Mouse (Mus musculus) urinary bladder, postnatal 14 days (tissue): Measurements from ENCODE around the gene Rps29.

Experiments
- DNase-seq: peaks from one replicate; pipeline ENCODE4 v3.0.0; 2021; ENCODE audit warnings: low spot score

Gene Rps29

DNA sequence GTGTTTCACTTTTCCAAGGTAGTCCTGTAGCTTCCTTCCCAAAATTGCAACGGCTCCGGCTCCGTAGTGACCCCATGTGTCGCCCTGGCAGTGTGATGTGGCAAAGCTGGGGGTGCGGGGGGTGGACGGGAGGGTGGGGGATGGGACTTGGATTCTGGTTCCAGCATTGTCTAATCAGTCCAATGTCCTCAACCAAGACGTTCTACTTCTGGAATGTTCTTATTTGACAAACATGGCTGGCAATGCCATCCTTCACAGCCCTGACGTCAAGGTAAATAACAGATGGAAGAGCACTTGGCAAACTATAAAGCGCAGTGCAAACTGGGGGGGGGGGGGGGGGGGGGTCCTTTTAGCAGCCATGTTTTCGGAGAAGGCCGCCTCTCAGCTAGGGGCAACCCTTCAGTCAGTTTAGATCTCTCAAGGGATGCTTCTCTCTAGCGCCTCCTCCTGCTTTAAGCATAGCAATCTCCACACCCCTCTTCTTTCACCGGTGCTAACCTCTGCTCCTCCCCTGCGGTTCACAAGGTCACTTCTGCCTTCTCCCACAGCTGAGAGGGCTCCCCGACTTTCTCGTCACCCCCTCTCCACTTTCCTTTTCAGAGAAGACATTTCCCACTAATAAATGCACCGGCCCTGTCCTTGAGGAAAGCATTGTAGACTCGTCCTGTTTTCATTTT, 29.2 kb downstream of the Rps29 start:
- DNase-seq: no peak

DNA sequence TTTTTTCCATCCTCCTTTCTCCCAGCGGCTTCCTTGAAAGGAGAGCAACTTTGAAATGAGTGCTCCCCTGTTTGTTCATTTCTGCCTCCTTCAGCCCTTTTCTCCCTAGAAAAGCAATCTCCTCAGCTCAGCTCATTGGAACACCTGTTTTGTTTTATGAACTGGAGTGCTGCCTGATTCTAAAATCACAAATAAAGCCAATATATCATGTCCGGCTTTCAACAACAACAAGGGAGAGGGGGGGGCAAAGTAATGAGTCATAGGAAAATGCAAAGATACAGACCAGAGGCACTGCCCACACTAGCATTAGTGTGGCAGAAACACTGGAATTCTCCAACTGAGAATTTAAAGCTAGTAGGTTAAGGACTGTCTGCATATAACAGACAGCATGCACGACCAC, 31.4 kb downstream of the Rps29 start:
- DNase-seq: no peak

DNA sequence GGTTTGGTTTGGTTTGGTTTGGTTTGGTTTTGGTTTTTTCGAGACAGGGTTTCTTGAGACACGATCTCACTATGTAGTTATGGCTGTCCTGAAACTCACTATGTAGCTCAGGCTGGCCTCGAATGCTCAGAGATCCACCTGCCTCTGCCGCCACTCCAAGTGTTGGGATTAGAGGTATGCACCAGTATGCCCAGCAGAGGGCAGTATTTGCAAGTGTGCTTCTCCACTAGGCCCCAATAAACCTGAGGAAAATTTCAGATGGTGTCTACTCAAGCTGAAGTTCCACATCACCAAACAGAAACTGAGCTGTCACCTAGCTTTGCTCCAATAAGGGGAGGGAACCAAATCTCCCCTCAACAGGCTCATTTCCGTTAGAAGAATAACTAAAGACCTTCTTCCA, 31.8 kb downstream of the Rps29 start:
- DNase-seq: peak; percentile 11

DNA sequence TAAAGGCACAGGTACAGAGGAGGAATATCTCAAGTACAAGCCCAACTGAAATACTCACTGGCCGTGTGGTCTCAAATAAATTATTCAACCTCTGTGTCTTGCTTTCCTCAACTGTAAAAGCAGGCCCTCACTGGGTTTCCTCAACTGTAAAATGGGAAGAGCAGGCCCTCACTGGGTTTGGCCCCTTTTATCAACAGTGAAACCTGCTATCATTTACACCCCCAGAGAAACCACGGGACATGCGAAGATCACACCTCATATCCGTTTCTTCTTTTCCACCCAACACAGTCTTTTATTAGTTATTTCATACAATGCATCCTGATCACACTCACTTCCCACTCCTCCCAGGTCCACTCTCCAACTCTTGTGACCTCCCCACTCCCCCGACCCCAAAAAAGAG, 33.9 kb downstream of the Rps29 start:
- no peak for DNase-seq

DNA sequence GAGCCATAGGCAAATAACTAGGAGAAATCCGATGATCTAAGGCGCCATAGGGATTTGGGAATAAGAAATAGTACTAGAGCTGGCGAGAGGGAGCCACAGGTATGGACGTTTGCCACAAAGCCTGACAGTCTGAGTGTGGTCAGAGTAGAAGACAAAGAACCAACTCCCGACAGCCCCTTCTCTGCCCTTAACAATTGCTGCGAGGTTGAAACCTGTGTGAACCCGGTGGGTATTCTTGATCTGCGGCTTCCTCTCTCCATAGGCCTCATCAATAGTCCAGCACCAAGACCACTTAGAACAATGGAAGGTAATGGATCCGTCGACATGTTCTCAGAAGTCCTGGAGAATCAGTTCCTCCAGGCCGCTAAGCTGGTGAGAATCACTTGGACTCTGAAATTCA, 36.2 kb downstream of the Rps29 start:
- DNase-seq: no peak

DNA sequence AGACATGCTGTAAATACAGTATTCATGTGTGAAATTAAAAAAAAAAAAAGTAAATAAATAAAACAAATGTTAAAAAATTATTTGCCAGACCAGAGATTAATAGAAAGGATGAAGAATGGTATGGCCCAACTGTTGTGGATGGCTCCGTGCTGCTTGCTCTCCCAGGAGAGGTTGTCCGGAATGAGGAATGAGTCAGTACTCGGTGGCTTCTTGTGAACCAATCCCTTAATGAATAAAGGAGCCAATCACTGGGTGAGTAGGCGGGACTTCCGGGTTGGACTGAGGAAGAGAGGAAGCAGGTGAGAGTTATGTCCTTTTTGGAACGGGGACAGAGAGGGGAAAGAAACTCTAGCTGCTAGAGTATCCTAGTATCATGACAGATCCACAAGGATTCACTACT, 39.1 kb downstream of the Rps29 start:
- DNase-seq: no peak
